Mouse (Mus musculus) common myeloid progenitor, adult 5-6 weeks (primary cell): ENCODE measurements around the gene Ephb2. TPM values are rescaled to one million over a fixed set of nuclear protein-coding genes. Genes with fewer than 3 reads are reported as not detected.

Experiments
- ATAC-seq: replicated peaks from 2 replicates; pipeline ENCODE4 v1.8.0; 2016; ENCODE audit warnings: low read depth, mild to moderate bottlenecking, moderate TSS enrichment, inconsistent platforms; ENCODE audit not compliant: poor library complexity, severe bottlenecking
- total RNA-seq: library from RNA; stranded (forward); fragments of 200-1000, 187-1606 nt; gene quantifications from 2 replicates; pipeline ENCODE4 v1.2.3, GENCODE M21; 2017

Ephb2 gene
- total RNA-seq, 1 experiment from 2014 or later: 6.4 TPM

DNA sequence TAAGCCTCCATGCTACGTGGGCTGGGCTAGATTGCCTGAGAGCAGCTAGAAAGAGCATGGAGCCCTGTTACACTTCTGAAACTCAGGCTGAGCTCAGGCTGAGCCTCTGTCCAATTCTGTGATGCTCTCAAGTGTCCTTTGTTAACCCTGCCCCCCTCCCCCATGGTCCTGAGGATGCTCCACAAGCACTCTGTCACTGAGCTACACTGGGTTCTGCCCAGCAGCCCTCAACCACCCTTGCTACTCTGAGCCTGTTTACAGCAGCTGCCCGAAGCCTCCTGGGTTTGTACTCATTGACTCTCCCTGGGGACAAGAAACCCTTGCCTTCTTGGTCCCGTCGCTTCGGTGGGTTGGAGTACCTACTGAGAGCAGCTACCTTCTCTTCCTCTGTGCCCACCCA is 63.5 kb downstream of the Ephb2 start:
- ATAC-seq: no peak

DNA sequence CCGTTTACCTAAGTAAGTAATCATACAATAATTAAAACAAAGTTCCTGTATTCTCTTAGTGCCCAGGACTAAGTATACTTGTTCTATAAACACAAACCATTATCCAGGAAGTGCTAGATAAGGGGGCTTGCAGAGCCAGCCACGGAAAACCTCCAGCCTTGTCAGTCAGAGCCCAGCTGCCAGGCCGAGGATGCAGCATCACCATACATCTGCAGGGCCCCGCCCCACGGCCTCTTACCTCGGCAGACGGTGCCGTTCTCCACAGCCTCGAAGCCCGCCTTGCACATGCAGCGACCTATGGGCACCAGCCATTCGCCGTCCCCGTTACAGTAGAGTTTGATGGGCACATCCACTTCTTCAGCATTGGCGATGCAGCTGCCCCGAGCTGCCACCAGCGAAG is 65.1 kb downstream of the Ephb2 start:
- peak; percentile 88 for ATAC-seq

DNA sequence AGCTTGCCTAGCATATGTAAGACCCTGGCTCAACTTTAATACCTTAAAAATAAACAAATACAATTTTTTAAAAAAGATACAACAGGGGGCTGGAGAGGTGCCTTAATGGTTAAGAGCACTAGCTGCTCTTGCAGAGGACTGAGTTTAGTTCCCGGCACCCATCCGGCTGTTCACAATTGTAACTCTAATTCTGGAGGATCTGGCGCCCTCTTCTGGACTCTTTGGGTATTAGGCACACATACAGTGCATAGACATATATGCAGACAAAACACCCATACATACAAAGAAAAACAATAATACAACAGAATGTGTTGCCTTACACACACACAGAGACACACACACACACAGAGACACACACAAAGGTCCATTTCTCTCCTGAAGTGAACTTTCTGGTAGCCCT is 67.3 kb downstream of the Ephb2 start:
- ATAC-seq: no peak

DNA sequence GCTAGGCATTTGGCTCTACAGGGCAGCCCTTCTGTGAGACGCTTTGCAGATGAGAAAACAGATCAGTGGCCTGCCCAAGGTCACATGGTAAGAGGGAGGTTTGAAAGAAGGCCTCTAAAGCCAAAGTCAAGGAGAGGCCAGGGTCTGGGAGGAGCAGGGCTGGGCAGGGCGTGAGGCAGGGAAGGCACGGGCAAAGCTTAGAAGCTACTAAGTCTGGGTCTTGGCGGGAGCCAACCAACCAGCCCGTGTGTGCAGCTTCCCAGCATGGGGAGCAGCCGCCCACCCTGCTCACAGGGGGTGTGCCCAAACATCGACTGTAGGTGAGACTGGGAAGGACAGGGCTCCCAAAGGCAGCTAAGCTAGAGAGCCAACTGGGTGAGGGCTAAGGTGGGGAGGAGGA is 70.7 kb downstream of the Ephb2 start:
- no peak; the same call in 1 of the 2 replicates for ATAC-seq

DNA sequence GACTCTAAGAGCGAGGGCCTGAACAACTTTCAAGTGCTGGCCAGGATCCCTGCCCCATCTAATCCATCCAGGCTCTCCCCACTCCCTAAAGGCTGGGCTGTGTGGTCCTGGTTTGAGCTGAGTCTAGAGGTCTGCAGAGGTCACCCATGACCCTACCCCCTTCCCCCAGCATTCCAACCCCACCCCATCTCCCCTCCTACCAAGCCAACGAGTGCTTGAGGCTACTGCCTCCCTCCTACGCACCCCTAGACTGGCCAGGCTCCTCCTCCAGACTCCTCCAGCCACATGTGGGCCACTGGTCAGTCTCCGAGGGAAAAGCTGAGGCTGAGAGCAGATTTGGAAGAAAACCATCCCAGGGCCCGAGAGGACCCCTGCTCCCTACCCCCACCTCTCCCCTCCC is 72.4 kb downstream of the Ephb2 start:
- ATAC-seq: no peak

DNA sequence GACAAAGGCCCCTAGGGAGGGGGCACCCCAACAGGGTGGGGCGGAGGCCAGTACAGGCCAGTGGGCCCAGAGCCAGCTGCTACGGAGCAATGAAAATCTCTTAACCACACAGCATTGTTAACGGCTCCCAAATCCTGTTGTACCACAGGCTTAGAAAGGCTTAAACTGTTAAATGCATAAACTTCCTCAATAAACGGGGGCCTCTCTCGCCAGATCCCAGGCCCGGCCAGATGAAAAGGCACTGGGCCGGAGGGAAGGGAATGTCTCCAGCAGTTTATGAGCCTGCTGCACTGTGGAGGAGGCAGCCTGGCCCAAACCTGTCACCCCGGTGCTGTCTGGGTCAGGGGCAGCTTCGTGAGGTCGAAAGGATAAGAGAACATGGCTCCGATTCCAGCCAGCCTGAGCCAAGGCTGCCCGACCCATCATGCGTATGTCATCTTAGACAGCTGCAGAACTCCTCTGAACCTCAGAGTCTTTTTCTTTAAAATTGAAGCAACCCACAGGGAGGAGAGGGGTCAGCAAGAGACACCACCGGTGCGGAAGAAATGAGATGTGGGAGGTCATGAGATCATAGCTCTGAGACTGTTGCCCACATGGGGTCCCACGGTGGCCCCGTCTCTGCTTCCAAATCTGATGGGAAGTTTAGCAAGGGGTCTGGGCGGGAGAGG is 73.9 kb downstream of the Ephb2 start:
- ATAC-seq: no peak; the same call in 1 of the 2 replicates

DNA sequence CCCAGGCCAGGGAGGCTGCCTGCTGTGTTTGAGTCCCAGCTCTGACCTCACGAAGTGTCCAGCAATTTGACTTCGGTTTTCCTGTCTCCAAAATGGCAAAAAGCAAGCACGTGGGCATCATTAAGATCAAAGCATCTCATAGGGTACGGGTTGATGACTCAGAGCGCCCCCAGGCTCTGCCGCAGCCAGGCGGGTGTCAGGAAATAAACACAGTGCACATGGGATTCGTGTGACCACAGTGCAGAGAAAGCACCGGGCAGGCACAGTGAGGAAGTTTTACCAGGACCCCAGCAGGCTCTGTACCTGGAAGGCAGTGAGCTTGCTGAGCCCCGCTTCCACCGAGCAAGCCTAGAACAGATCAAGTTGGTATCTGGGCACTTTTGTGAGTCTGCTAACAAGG is 74.9 kb downstream of the Ephb2 start:
- ATAC-seq: peak; percentile 76

DNA sequence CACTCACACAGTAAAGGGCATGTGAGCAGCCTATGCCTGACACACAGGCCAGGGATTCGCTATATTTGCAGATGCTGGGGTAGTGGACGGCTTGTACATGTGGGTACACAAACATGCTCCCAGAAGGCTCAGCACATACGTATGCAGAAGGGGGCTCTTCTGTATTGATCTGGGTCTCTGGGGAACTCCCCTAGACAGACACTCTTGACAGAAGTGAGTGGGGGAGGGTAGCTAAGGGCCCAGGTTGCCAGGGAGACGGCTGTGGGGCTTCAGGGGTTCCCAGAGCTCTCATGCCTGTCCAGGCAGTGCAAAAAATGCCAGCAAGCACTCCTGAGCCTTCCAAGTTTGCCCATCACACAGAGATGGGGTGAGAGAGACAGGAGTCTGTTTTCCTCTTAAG is 78.7 kb downstream of the Ephb2 start:
- no peak for ATAC-seq

DNA sequence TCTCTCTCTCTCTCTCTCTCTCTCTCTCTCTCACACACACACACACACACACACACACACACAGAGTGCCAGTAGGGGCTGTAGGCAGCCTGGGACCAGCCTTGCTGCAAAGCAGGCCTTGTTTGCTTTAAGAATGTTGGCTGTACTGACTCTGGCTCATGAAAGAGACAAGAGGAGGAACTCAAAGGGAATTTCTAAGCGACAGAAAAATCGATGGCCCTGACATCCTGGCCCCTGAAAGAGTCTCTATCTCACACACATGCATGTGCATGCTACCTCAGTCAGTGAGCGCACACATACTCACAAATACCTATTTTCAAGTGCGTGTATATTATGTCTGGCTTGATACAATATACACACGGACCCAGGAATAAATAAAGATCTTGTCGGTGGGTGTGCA is 79.3 kb downstream of the Ephb2 start:
- ATAC-seq: no peak

DNA sequence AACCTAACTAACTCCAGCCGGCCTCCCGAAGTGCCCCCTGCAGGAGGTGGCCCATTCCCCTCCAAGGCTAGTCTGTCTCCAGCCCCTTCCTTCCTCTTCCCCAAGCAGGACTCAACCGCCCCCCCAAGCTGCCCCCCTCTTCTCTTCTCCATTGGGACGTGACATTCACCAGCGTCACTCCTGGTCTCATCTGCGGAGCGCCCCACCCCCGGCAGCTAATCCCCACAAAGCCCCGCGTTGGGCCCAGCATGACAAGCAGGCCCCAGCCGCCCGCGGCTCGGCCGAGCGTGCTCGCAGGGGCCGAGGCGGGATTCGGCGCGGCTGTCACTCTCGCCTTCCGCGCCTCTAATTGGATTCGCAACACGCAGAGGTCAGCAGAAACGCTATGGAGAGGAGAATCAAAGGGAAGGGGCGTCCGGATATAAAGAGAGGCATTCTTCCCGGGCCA is 80.4 kb downstream of the Ephb2 start:
- ATAC-seq: peak; percentile 63

DNA sequence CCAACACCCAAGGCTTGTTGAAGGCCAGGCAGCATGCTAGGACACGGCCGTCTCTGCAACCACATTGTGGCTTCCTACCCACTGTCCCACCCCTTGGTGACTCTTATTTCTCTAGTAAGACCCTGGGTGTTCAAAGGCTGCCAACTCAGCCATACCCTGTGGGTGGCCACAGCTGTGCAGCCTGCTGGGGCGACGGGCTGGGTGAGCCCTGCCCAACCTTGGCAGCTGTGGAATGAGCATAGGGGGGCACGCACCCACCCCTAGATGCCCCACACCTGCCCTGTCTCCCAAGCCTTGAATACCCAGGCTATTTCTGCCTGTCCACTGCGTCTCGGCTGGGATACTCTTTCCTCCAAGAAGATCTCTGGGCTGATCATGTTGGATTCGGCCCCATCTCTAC is 81.5 kb downstream of the Ephb2 start:
- ATAC-seq: no peak; the same call in 1 of the 2 replicates

DNA sequence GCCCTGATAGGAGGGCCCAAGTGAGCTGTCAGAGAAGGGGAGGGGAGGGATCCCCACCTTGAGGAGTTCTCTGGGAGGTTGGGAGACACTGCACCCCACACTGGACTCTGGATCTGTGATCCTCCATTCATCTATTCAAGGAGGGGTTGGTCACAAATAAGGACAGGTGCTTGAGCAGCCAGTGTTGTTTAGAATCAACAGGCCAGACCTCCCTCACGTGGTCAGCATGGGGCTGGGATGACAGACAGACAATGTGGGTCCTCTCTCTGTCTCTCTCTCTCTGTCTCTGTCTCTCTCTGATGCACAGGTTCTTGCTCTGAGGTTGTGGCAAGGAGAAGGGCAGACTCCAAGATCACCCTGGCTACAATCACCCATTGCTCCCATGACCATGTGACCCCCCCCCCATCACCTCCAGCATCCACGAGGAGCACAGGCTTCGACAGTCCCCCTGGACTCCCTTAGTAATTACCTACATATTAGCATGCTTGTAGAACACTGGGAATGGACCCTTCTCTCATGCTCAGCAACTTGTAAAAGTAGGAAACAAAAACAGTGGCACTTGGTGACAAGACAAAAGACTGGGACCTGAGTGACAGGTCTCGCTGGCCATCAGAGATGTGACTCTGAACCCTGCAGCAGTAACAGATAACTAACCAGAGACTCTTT is 84.3 kb downstream of the Ephb2 start:
- ATAC-seq: no peak

DNA sequence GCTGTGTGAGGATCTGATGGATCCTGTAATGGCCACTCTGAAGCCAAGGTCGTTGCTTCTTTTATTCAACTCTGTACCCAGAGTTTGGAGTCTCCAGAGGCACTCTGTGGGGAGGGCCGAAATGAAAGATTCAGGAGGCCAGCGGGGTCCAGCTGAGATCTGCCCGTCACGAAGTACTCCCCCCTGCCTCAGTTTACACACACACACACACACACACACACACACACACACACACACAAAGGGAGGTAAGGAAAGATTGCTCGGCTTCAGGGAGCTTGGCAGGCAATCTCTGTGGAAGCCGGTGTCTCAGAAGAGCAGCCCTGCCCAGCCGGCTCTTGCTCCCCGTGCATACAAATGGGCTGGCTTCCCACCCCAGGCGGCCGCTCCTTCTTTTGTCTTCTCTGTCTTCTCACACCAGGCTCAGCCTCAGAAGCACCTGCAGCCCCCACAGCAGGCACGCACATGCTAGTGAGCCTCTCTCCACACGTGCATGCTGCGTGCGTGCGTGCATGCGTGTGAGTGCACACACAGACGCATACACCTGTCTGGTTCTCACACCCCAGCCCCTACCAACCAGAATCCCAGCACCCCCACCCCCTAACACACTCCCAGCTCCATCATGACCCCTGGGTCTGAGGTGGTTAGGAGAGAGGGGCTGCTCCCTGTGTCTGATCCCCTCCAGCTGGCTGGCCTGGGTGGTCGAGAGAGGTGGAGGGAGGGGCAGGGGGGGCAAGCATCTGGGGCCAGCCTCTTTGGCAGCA is 85.0 kb downstream of the Ephb2 start:
- no peak for ATAC-seq

DNA sequence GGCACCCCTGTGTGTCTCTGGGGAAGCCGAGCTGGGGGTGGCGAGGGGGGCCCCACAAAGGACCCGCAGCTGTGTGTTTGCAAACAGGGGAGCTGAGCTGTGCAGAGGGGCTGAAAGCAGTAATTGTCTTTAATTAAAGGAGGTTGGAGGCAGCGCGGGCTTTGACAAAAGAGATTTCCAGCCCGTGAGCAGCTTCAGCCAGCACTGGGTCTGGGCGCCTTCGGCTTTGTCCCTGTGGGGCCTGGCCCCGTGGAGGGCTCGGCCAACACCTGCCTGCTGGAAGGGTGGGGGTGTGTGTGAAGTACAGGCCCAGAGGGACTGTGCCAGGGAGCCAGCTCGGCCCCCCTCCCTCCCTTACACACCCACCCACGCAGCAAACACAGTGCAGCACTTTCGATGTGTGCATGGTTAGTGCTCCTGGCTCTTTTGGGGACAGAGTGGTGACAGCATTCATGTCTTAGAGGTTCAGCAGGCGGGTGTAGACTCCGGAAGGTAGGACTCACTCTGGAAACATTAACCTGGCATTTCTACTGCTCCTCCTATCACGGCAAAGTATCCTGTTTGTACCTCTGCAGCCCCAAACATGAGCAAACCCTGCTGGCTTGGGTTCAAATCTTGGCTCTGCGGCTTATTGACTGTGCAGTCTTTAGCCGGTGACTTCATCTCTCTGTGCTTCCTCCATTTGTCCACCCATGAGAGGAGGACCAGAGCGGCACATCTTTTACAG is 85.8 kb downstream of the Ephb2 start:
- ATAC-seq: no peak

DNA sequence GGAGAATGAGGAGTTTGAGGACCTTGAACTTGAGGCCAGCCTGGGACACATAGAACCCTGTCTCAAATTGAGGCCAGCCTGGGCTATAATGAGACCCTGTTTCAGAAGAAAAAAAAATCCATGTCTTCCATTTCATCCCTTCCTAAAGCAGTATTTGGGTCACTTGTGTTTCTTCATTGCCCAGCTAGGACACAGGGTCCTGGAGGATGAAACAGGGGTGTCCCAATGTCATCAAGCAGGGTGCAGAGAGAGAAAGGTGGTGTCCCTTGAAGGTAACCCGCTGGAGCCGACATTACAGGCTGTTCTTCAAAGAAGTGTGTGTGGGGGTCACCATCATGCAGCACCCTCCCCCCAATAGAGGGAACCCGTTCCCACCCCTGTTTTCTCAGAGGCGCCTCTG is 86.4 kb downstream of the Ephb2 start:
- no peak for ATAC-seq

DNA sequence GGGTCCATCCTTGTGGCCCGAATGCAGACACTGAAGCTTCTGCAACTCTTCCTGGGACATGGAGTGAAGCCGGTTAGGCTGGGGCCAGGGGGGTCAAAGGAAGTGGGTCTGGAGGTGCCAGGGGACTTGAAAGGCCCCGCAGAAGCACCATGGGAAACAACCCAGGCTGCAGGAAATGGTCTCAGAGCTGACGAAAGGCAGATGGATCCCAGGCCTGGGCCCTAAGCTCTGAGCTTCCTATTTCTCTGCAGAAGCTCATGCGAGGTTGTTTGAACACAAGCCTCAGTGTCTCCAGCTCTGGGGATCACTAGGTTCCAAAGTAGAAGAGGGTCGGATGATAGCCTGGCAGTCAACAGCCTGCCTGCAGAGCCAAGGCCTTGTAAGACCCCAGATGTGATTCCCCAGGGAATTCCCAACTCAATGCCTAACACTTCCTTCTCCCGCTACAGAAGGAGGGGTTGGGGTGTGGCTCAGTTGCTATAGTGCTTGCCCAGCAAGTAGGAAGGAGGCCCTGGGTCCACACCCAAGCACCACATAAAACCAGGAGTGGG is 86.9 kb downstream of the Ephb2 start:
- no peak for ATAC-seq

DNA sequence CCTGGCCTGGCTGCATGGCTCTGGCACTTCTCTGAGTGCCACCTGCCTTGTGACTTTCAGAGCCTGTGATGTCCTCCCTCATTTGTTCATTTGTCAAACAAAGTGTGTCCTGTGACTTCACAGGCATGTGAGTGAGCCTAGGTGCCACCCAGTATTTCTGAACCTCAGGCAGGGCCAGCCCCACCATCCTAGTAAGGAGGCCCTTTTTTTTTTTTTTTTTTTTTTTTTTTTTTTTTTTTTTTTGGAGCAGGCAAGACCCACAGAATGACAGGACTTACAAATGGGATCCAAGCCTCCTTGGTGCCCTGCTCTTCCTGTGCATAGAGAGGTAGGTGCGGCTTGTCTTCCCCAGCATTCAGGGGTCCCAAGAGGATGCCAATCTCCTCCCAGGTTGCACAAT is 89.3 kb downstream of the Ephb2 start:
- ATAC-seq: no peak

DNA sequence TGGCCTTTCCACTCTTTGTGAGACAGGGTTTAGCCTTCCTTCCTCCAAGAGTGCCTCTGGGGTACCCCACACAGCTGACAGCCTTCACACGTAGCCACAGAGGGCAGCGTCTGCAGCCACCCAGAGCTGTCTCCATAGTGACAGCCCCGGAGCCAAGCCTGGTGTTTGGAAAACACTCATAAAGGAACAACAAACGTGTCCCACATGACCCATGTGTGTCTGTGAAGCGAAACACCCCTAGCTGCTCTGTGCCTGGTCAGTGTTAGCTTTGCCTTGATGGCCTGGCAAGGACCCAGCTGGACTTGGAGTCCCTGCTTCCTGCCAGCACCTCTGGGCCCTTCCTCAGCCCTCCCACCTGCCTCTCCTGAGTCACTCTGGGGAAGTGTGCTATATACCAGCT is 93.1 kb downstream of the Ephb2 start:
- peak; percentile 40; the same call in 1 of the 2 replicates for ATAC-seq

DNA sequence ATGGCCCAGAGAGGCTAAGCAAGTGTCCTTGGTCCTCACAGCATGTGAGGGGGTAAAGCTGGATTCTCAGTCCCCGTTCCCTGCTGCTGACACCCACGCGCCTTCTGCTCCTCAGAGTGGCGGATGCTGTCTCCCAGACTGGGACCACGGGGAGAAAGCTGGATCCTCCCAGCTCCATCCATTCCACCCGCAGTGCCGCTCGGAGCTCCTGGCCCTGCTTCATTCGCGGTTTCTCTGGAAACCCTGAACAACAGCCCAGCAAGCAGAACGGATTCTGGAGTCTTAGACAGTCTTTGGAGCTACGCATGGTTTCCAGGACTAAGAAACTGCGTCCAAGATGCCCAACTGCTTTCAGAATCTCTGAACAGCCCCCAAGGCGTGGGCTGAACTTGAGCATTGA is 93.9 kb downstream of the Ephb2 start:
- no peak for ATAC-seq

DNA sequence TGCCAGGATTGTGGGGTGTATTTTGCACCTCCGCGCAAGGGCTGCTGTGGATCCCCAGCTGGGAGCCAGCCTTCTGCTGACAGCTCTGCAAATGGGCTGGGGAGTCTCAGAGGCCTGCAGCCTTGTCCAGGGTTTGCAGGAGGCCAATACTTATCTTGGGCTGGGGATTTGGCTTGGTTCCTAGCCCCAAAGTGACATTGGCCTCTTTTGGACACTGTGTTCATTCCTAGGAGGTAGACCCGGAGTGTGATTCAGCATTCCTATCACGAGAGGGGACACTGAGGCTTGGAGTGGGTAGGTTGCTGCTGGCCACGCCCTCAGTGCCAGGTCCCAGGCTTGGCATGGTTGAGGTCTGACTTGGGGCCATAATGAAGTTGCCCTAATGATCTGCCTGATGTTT is 94.8 kb downstream of the Ephb2 start:
- no peak for ATAC-seq
